25 mouse cellular contexts compared by ENCODE assay signal in the genomic region with DNA sequence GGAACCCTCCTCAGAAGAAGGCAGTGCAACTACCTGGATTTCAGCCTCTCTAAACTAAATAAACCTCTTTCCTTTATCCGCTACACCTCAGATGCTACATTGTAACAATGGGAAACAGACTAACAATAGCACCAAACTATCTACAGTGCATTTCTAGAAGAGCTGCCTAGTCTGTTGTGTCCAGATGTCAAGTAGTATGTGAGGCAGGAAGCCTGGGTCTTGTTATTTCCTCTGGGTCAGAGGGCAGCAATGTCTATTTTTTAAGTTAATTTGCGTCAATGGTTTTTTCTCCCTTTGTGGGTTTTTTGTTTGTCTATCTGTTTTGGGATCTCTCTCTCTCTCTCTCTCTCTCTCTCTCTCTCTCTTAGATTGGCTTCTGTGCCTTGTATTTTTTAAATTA. TPM values are rescaled to one million over a fixed set of nuclear protein-coding genes. Genes with fewer than 3 reads are reported as not detected.
DNase-seq lines count a peak whose midpoint lies in the region; ATAC-seq and TF ChIP-seq lines count a peak whose summit lies in the region.
"Had no signal": no experiment of that assay in that cellular context is flagged by ENCODE, and none has a peak within 500 bp of the region (broad histone marks: within the 10 kb centered on the region; RNA-seq: fewer than 3 reads in every experiment).

No protein-coding gene starts in this region.

- H3K4me1 ChIP-seq in heart, embryonic 13.5 days, result peaks cover 24% of the 10 kb centered on the region
- peaks cover 7% of the 10 kb centered on the region; the same call in 1 of the 2 replicates for H3K4me1 ChIP-seq in heart, embryonic 10.5 days
- H3K4me1 ChIP-seq in stomach, embryonic 16.5 days (ENCODE audit: control insufficient read depth, insufficient read depth, low read length), result peaks cover 20% of the 10 kb centered on the region
- H3K4me1 ChIP-seq in stomach, postnatal 0 days (replicated peaks; ENCODE audit: control insufficient read depth, insufficient read depth), result peaks cover 17% of the 10 kb centered on the region
- H3K4me1 ChIP-seq: hindbrain, embryonic 12.5 days; midbrain, embryonic 13.5 days had no signal

- no peak for ATAC-seq in heart, embryonic 13.5 days (ENCODE audit: extremely low read depth, insufficient number of reproducible peaks, low FRiP score, low TSS enrichment)
- no peak for ATAC-seq in stomach, embryonic 16.5 days (ENCODE audit: insufficient read depth, low FRiP score)
- ATAC-seq in stomach, postnatal 0 days (ENCODE audit: low FRiP score, low TSS enrichment), result no peak
- ATAC-seq: forebrain, embryonic 14.5 days; hindbrain, postnatal 0 days; intestine, embryonic 16.5 days; liver, embryonic 12.5 days; liver, postnatal 0 days; lung, postnatal 0 days; midbrain, embryonic 13.5 days had no signal

- WGBS in heart, embryonic 13.5 days, result 65% methylated on average over 2 of the region's 2 CpGs
- WGBS in heart, embryonic 10.5 days, result 70% methylated on average over 2 of the region's 2 CpGs
- 80% methylated on average over 2 of the region's 2 CpGs for WGBS in stomach, embryonic 16.5 days
- WGBS in stomach, postnatal 0 days, result 84% methylated on average over 2 of the region's 2 CpGs

- H3K27ac ChIP-seq in heart, embryonic 13.5 days (replicated peaks), result 0 out of 2 replicates have a peak overlapping the region, but pooled peaks have one; percentile 12
- no peak overlapping the region for H3K27ac ChIP-seq in heart, embryonic 10.5 days
- 0 out of 2 replicates have a peak overlapping the region, but pooled peaks have one; percentile 40 for H3K27ac ChIP-seq in stomach, embryonic 16.5 days (ENCODE audit: low read length)
- no peak overlapping the region for H3K27ac ChIP-seq in stomach, postnatal 0 days (replicated peaks)
- H3K27ac ChIP-seq: hindbrain, embryonic 12.5 days; hindbrain, postnatal 0 days; liver, embryonic 12.5 days; macrophage; midbrain, embryonic 13.5 days; neural tube, embryonic 13.5 days had no signal

- no peak overlapping the region for H3K4me3 ChIP-seq in heart, embryonic 13.5 days
- H3K4me3 ChIP-seq in heart, embryonic 10.5 days, result no peak overlapping the region
- no peak overlapping the region for H3K4me3 ChIP-seq in stomach, embryonic 16.5 days (replicated peaks; ENCODE audit: low read length)
- no peak overlapping the region for H3K4me3 ChIP-seq in stomach, postnatal 0 days (ENCODE audit: low read depth, low read length)
- H3K4me3 ChIP-seq: hindbrain, embryonic 12.5 days; liver, embryonic 12.5 days; midbrain, embryonic 13.5 days; neural tube, embryonic 13.5 days had no signal

- H3K9me3 ChIP-seq in heart, embryonic 13.5 days, result no peaks in the 10 kb centered on the region
- no peaks in the 10 kb centered on the region for H3K9me3 ChIP-seq in heart, embryonic 10.5 days
- H3K9me3 ChIP-seq in stomach, embryonic 16.5 days (replicated peaks; ENCODE audit: control insufficient read depth, low read length), result no peaks in the 10 kb centered on the region
- no peaks in the 10 kb centered on the region for H3K9me3 ChIP-seq in stomach, postnatal 0 days (ENCODE audit: control insufficient read depth, low read length)
- H3K9me3 ChIP-seq: hindbrain, embryonic 12.5 days; liver, embryonic 12.5 days; midbrain, embryonic 13.5 days; neural tube, embryonic 13.5 days had no signal

- no peak for TF ChIP-seq EP300 in stomach, postnatal 0 days (optimal IDR thresholded peaks at IDR 0.05)

- H3K36me3 ChIP-seq in heart, embryonic 13.5 days, result no peaks in the 10 kb centered on the region
- H3K36me3 ChIP-seq in heart, embryonic 10.5 days, result no peaks in the 10 kb centered on the region
- H3K36me3 ChIP-seq in stomach, embryonic 16.5 days (ENCODE audit: control insufficient read depth, insufficient read depth, low read length), result no peaks in the 10 kb centered on the region
- H3K36me3 ChIP-seq in stomach, postnatal 0 days (ENCODE audit: control insufficient read depth, insufficient read depth, low read length), result no peaks in the 10 kb centered on the region
- H3K36me3 ChIP-seq: hindbrain, embryonic 12.5 days; liver, embryonic 12.5 days; midbrain, embryonic 13.5 days; neural tube, embryonic 13.5 days had no signal

- no peak overlapping the region for H3K9ac ChIP-seq in heart, embryonic 13.5 days
- H3K9ac ChIP-seq in stomach, embryonic 16.5 days (ENCODE audit: low read length), result no peak overlapping the region
- H3K9ac ChIP-seq in stomach, postnatal 0 days (ENCODE audit: low read length), result no peak overlapping the region
- H3K9ac ChIP-seq: hindbrain, embryonic 12.5 days; liver, embryonic 12.5 days; liver, postnatal 0 days; midbrain, embryonic 13.5 days; neural tube, embryonic 13.5 days had no signal

- no peak for DNase-seq in heart, embryonic 10.5 days (ENCODE audit: low spot score)
- peak; percentile 22 for DNase-seq in kidney, adult 9 months
- no peak for DNase-seq in kidney, postnatal 4 days
- no peak for DNase-seq in stomach, postnatal 0 days (ENCODE audit: low spot score)
- DNase-seq in right cerebral cortex, postnatal 10 days (ENCODE audit: low spot score in 2 of 2), result no peak
- DNase-seq: adrenal gland, postnatal 25 days; B cell, adult 2 months; cerebellum, adult 18-20 months; cerebellum, postnatal 10 days; gastrocnemius, postnatal 36 days; liver, postnatal 0 days; right cerebral cortex, postnatal 14 days; thymus, adult 2 months; thymus, postnatal 36 days had no signal

- TF ChIP-seq CTCF in stomach, postnatal 0 days (IDR thresholded peaks at IDR 0.05; ENCODE audit: low read depth), result no peak

- H3K27me3 ChIP-seq in heart, embryonic 13.5 days (replicated peaks), result no peaks in the 10 kb centered on the region
- H3K27me3 ChIP-seq in heart, embryonic 10.5 days (ENCODE audit: insufficient read depth, poor library complexity, severe bottlenecking), result no peaks in the 10 kb centered on the region; the same call in 1 of the 2 replicates
- no peaks in the 10 kb centered on the region for H3K27me3 ChIP-seq in stomach, embryonic 16.5 days (ENCODE audit: control insufficient read depth, insufficient read depth, low read length)
- no peaks in the 10 kb centered on the region for H3K27me3 ChIP-seq in stomach, postnatal 0 days (ENCODE audit: control insufficient read depth, insufficient read depth, low read length)
- H3K27me3 ChIP-seq: hindbrain, embryonic 12.5 days; liver, embryonic 12.5 days; midbrain, embryonic 13.5 days; neural tube, embryonic 13.5 days had no signal

- H3K4me2 ChIP-seq in heart, embryonic 13.5 days, result no peak overlapping the region
- H3K4me2 ChIP-seq in stomach, embryonic 16.5 days (ENCODE audit: low read depth, low read length), result no peak overlapping the region
- no peak overlapping the region for H3K4me2 ChIP-seq in stomach, postnatal 0 days (replicated peaks; ENCODE audit: low read depth)
- H3K4me2 ChIP-seq: hindbrain, embryonic 12.5 days; liver, embryonic 12.5 days; midbrain, embryonic 13.5 days; neural tube, embryonic 13.5 days had no signal

RNA-seq across cellular contexts. Expression of a gene that starts 44.7 kb away (rescaled TPM):
- 44.9 and 47.7 TPM in 2 replicates for polyA plus RNA-seq in heart, embryonic 13.5 days (2015; fragmentation: Nextera tagmentation; extraction: Ambion mirVana)
- 38.5 and 41.0 TPM in 2 replicates for polyA plus RNA-seq in heart, embryonic 10.5 days (2016; fragmentation: Nextera tagmentation; extraction: Ambion mirVana)
- 59.8 and 64.8 TPM in 2 replicates for polyA plus RNA-seq in stomach, embryonic 16.5 days (2015; fragmentation: Nextera tagmentation; extraction: Ambion mirVana)
- 35.1 and 38.1 TPM in 2 replicates for polyA plus RNA-seq in stomach, postnatal 0 days (2015; fragmentation: Nextera tagmentation; extraction: Ambion mirVana)

Comparison
In these comparisons a context has a peak if more than half of its experiments do, and no peak if none do; other contexts are left out.
1. H3K27ac ChIP-seq: peak in heart, embryonic 13.5 days (single experiment) and stomach, embryonic 16.5 days (single experiment); none in heart, embryonic 10.5 days (single experiment) and stomach, postnatal 0 days (single experiment).